Mouse (Mus musculus) kidney, adult 2 months (tissue): ENCODE results near the gene Maats1.

Experiments used
- CTCF ChIP-seq: fragments of 200-500 bp; conservative IDR thresholded peaks from 2 replicates; pipeline ENCODE4 v1.5.1; 2011; ENCODE audit warnings: low read depth, mild to moderate bottlenecking, control low read depth, low read length, moderate library complexity, mixed read lengths; ENCODE audit not compliant: insufficient read depth, insufficient read length
- POLR2A ChIP-seq: fragments of 200-500 bp; IDR thresholded peaks from one replicate; pipeline ENCODE4 v1.6.1; 2011; ENCODE audit warnings: low read depth, low read length, control low read depth

DNA sequence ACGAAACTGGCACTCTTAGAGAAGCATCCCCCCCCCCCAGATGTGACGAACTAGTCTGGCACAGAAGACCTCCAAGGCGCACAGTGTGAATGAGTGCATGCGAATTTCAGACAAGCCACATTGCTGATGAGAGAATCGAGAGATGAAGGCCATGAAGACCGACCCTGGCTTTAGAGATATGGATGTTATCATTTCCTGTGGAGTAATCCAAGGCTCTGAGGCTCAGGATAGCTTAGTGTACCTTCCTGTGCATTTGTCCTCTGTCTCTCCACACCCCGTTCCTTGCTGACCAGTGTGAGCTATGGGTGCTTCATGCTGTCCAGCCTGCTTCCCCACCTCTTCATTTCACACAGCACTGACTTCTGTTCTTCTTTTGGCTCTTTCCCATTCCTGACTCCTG is 33.2 kb upstream of the Maats1 start:
- TF ChIP-seq POLR2A (no peak), CTCF (no peak)
